Mouse (Mus musculus) right cerebral cortex, adult 2 months (tissue): ENCODE measurements around the gene Capza1.
A peak's percentile ranks its signal among the peaks of the same experiment; 100 is the strongest.
"Not testable (repeated sequence)": the region's sequence is repeated elsewhere in the genome, so short reads cannot be mapped to it uniquely, and the experiment has no call there.

Experiments
- DNase-seq, 2 experiments: peaks; one replicate each; pipeline ENCODE4 v3.0.0; 2021 to 2022; ENCODE audit warnings: low spot score in 2 of 2

Capza1 gene

DNA sequence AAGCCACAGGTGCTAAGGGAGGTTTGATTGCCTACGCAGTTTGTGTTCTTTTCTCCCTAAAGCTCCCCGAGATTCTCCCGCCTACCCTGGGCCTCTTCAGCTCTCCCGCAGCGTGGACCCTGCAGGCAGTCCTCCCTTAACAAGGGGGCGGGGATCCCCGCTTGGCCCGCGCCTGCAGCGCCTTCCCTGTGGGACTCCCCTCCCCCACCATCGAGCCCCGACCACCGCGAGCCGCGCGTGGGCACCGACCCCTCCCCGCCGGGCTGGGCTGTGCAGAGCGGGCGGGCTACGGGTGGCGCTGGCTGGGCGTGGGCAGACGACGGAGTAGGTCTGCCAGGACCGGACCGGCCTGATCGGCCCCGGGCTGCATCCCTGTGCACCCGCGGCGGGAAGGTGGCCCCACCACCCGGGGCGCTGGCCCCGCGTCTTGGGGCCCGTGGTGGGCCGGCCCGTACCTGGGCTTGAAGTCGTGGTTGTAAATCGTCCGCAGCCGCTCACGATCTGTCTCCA, 46.8 kb downstream of the Capza1 start:
- peak; percentile 38 to 47 for DNase-seq

DNA sequence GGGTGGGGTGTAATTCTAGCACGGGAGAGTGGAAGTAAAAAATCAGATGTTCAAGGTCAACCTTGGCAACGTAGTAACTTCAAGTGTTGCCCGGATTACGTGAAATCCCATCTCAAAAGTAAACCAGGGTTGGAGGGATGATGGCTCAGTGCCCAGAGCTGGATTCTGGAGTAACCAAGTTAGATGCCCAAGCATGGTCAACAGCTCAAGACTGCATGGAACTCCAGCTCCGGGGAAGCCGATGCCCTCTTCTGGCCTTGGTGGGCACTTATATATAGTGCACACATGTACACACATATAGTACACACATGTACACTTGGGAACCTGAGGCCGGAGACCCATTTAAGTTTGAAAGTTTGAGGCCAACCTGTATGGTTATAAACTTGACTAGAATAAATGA, 48.2 kb downstream of the Capza1 start:
- DNase-seq, result no peak

DNA sequence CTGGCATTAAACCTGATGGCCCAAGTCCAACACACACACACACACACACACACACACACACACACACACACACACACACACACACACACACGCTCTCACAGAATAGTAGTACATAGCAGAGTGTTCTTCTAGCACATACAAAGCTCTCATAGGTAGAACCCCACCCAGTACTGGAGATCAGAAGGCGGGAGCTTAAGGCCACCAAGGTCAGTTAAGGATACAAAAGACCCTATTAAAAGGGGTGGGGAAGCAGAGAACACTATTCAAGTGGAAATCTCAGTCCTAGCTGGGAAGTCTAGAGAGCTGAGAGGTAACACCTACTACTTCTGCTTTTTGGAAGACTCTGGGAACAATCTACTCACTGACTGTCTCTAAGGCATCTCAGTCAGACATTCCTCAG, 49.0 kb downstream of the Capza1 start:
- DNase-seq, result no peak

DNA sequence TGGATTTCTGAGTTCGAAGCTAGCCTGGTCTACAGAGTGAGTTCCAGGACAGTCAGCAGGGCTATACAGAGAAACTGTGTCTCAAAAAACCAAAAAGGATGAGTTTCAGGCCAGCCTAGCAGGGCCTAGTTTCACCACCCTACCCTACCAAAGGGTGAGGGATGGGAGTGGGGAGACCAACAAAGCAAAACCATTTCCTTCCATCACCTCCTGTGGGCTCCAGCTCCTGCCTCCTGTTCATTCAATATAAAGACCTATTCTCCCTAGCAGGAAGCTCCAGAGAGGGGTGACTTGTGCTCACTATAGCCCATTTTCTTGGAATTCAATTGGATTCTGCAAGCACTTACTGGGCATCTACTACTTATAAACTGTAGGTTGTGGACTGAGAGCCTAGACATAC, 49.6 kb downstream of the Capza1 start:
- DNase-seq, result no peak

DNA sequence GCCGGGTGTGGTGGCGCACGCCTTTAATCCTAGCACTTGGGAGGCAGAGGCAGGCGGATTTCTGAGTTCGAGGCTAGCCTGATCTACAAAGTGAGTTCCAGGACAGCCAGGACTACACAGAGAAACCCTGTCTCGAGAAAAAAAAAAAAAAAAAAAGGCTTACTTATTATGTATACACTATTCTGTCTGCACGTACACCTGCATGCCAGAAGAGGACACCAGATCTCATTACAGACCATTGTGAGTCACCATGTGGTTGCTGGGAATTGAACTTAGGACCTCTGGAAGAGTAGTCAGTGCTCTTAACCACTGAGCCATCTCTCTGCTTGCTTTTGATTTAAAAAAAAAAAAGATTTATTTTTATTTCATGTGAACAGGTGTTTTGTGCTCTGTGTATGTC, 51.1 kb downstream of the Capza1 start:
- not testable (repeated sequence) for DNase-seq

DNA sequence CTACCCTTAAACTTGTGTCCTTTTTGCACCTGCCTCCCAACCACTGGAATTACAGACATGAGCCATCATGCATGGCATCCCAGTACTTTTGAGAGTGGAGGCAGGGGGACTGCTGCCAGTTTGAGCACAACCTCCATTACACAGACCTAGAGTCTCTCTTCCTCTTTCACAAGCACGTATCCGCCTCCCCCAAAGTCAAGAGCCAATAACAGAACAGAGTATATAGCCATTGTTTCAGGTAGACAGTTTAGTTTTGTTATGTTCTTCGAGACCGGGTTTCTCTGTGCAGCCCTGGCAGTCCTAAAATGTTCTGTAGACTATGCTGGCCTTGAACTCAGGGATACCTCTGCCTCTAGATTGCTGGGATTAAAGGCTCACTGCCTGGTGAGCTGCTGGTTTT, 52.1 kb downstream of the Capza1 start:
- no peak for DNase-seq

DNA sequence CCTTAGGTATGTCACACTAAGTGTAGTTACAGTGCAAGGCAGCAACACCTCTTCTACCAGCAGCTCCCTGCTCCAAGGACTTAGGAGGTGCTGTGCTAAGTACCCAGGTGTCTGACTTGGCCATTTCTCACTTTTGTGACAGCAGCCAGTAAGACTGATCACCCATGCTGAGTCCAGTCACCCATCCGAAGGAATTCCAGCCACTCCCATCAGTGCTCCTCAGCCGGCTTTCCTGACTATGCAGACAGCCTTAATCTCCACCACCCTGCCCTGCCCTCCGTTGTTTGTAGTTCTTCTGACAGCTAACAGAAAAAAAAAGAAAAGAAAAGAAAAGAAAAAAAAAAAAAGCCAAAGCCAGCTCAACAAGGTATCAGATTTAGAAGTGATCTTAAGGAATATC, 52.6 kb downstream of the Capza1 start:
- DNase-seq, result no peak

DNA sequence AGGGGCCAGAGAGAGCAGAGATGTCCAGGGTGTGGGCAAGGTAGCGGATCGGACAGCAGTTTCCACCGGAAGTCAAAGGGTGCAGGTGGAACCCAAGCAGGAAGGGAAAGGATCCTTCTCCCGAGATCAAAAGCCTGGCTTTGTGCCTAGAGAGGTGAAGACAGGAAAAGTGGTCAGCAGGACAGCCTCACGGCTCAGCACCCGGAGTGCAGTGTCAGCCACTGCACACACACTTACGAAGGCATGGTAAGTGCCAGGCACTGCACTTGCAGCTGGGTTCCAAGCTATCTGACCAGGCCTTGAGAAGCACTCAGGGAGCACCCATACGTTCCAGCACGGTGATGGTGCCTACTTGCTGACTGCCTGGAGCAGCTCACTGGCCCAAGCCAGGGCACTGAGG, 58.8 kb downstream of the Capza1 start:
- no peak for DNase-seq

DNA sequence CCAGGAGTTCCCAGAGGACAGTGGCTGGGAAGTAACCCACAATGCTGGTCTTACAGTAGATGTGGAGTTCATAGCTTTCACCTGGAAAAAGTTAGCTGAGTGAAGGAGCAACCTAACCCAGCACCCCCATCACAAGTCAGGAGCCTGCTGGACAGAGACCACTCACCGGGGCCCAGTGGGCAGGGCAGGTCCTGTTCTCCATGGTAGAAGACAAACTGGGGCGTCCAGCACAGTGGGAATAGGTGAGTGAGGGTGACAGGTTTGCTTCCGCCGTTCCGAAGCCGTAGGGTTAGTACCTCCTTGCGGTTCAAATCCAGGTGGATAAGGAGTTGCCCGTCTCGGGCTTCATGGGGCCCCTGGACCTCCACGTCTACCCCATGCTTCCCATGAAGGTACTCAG, 60.0 kb downstream of the Capza1 start:
- no peak for DNase-seq

DNA sequence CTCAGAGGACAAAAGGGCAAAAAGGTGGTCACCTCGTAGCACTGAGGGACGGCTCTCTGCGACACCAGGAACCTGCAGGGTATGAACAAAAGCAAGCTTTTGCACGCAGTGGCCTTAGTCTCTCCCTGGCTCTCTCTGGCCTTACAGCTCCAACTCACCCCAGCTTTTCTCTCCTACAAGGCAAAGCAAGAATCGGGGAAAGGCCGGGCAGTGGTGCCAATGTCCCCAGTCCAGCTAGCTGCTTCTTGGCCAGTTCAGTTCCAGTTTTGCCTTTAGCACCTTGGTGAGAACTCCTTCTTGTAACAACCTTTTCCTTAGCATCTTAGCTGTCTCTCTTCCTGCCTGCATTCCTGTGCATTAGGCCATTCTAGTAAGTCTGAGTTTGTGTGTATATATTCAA, 62.8 kb downstream of the Capza1 start:
- no peak for DNase-seq

DNA sequence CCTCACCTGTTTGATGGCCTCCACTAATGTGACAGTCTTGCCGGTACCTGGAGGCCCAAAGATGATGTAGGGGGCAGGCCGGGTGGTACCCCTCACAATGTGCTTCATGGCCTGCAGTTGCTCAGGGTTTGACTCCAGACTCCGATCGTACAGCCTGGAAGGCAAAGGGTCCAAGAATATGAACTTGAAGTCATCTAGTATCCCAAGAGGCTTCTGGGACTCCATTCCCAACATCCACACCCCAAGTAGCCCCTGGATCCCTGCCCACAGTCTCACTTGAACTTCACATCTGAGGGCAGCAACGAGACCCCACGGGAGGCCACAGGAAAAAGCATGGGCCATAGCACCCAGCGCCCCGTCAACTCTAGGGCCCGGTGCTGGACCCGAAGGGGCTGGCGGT, 63.6 kb downstream of the Capza1 start:
- DNase-seq, result no peak

DNA sequence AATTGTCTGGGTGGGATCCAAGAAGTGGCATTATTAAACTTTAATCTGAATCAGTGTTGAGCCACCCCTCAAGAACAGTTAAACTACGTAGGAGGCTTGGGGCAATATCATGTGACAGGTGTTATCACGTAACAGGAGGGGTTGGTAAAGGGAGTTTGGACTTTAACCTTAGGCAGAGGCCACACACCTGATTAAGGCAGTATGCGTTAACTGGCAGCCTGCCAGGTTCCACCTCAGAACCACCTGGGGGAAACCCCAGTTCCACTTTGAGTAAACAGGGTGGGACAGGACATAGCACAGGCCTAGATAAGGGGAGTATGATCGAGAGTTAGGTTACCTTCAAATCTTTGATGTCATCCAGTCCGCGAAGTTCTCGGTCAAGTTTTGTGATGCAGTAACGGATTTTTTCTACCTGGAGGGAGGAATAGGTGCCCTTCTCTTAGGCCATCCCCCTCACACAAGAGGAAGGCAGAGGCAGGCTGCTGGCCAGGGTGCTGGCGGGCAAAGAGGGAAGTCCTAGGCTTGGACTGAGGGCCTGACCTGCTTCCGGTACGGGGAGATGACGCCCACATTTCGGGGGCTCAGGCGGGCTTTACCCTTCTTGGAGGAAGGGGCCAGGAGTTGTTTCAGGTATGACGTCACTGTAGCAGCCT, 67.7 kb downstream of the Capza1 start:
- DNase-seq, result no peak

DNA sequence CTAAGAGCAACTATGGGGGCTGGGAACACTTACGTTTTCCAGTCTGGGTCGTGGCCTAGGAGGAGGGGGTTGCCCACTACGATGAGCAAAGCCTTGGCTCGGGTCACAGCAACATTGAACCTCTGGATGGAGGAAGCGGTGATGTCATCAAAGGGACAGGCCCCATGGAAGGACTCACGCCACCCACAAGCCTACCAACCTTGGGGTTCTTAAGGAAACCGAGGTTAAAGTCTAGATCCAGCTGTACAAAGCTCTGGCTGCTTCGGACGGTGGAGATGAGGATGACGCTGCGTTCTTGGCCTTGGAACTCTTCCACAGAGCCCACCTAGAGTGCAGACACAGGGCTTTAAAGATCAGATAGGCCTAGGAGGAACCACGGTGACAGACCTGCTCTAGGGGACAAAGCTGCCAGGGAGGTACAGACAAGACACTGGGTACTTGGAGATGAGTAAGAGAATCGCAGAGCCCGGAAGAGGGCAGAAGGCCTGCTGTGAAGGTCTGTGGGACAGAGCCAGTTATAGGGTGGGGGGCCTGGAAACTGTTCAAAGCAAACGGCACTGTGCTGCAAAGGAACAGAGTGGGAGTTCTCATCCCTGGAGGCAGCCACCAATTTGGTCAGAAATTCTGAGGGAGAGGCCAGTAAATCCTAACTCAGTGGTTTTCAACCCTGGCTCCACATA, 68.5 kb downstream of the Capza1 start:
- DNase-seq, result no peak

DNA sequence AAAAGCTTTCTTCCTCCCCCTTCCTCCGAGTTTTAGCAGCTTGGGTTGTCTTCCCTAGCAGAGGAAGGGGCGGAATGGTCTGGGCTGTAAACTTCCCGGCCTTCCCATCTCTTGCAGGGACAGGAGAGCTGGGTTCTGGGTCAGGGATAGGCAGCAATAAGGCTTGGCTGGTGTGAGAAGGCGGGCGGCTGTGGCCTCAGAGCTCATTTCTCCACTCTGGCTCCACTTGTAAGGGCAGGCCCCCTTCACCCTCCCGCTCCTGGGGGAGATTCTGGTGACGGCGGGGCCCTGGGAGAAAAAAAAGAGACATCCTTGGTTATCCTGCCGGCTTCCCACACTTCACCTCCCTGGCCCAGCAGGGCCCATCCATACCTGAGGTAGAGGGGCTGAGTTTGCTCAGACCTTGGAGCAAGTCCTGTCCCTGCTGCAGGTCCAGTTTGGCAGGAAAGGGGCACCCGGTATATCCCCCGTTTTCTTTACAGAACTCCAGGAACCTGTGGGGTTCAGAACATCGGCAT, 69.3 kb downstream of the Capza1 start:
- no peak for DNase-seq

DNA sequence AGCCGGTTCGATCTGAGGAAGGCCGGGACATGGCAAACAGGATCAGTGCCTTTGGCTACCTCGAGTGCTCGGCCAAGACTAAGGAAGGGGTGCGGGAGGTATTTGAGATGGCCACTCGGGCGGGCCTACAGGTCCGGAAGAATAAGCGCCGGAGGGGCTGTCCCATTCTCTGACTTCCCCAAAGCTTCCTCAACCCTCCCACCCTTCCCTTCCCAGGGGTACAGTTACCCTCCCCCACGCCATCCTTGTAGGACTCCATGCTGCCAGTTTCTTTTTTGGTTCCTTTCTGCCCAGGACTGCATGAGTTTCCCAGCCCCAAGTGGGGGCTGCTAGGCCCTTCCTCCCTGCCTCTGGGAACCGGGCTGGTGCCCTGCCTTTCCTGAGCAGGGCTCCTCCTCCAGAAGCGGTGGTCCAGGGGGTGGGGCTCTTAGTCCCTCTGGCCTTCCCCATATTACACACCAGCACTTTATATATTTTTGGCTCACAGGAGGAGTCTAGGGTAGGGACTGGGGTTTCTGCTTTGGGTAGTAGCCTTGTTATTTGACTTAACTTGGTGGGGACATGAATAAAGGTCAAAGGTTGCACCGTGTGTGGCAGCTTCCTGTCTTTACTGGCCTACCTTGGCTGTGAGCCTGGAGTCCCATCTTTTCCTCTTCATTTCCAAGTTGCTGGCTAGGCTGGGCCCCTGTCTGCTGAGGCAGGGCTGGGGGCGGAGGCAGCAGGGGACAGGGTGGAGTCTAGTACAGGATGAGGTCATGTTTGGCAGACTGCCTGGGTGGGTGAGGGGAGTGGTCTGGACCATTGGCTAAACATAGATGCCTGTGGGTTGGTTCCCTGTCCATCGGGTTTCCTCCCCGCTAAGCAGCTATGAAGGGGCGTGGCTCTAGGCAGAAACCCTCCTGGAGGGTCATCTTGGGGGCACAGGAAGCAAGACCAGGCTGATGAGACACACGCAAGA, 70.2 kb downstream of the Capza1 start:
- peak; percentile 63 to 72 for DNase-seq

DNA sequence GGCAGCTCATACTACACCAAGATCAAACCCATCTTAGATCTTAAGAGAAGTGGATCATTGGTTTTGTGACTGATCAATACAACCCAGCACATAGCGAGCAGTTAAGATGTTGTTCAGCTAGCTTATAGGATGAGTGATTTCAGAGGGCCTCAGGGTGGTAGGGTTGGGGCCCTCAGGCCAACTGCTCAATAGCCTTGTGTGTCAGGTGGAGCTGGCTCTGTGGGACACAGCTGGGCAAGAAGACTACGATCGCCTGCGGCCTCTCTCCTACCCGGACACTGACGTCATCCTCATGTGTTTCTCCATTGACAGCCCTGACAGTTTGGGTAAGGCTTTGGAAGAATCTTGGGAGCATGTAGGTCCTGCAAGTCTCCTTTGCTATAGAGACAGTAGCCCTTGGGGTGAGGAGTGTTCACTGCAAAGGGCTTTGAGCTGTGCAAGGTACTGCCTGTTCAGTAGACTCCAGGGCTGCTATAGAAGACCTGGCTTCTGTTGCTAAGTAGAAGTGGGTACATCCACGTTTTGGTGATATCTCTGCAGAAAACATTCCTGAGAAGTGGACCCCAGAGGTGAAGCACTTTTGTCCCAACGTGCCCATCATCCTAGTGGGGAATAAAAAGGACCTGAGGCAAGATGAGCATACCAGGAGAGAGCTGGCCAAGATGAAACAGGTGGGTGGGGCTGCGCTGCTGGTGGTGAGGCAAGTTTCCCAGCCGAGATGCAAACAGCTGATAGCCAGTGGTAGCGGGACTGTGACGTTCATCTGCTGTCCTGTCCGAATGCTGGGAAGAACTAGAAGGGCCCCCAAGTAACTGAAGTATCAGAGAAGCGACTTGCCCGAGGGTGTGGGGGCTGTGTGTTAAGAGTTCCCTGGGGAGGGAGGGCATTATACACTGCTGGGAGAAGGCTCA, 71.7 kb downstream of the Capza1 start:
- DNase-seq, result no peak

DNA sequence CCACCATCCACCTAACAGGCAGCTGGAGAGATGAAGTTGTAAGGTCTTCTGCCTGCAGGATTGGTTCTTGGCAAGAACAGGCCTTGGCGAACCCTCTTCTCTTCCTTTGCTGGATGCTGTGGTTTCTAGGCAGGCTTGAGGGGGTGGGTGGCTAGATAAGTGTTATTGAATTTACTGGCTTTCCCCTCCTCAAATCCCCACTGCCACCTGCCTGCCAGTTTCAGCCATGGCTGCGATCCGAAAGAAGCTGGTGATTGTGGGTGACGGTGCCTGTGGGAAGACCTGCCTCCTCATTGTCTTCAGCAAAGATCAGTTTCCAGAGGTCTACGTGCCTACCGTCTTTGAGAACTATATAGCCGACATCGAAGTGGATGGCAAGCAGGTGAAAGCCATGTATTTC, 72.6 kb downstream of the Capza1 start:
- peak; percentile 41 to 51 for DNase-seq

DNA sequence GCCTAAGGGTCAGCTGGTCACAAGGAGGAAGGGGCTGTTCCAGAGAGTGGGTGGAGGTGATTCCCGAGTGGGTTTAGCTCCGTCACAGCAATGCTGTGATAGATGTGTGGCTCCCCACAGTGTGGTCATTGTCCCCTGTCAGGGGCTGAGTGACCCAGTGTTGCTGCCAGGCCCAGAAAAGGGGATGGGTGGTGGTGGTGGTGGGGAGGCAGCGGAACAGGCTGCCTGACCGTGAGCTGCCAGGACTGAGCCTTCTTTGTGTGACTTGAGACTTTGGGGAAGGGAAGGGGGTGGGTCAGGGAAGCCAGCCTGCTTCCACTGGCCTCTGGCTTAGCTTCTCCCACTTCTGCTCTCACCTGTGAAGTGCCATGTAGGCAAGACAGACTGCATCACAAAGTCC, 73.3 kb downstream of the Capza1 start:
- no peak for DNase-seq

DNA sequence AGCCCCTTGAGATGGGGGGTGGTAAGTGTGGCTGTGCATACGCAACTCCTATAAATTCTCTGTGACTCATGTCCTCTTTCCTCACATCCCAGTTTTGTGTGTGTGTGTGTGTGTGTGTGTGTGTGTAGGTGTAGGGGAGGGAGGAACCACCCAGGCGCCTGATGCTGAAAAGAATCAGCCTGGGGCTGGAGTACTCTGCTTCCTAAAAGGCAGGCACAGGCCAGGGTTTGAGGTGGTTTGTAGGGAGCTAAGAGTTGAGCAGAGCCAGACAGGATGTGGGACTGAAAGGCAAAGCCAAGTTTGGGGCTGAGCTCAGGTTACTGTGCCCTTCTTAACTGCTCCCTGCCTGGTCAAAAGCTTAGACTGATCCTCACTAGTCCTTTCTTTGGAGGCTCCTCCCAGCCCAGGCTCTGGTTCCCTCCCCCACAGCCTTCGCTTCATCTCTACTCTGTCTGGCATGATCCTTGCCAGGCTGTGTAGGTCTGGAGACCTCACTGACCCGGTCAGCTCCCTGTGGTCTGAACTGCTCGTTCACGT, 73.8 kb downstream of the Capza1 start:
- DNase-seq, result peak; percentile 64 to 66

DNA sequence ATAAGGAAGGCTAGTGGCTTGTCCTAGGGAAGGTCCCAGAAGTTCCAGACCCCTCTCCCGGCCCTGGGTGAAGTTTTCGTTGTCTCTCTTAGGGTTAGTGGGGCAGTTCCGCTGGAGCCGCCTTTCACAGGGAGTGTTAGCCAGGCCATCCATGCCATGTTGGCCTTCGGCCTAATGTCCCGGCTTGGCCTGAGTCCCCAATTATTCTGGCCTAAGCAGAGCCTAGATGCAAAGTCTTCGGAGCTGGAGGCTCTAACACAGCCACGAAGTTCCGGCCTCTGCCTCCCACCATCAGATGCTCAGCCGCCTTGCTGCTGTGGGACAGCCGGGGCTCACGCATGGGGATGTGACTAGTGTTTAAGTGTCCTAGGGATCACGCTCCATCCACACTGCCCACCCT, 74.5 kb downstream of the Capza1 start:
- DNase-seq, result peak in 1 of 2 experiments; percentile 29

DNA sequence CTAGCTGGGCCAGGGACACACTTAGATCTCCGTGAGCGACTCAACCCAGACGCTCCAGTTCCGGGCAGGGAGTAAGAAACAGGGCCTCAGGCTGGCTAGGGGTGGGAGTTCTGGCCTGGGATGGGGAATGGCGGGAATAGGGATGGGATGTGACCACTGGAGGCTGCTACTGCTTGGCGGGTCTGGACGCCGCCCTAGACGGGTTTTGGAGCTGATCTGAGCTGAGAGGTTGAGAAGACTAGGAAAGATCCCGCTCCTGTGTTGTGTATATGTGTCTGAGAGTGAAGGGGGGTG, 75.0 kb downstream of the Capza1 start:
- DNase-seq, result no peak
